Mouse (Mus musculus) hematopoietic stem cell, adult 5-6 weeks (primary cell): ENCODE measurements at regions not wholly inside any gene's neighbourhood (a gene's known extent, or its start where the extent isn't known, plus 50 kb on each side); places are given as distances from the start of the nearest gene placed in this dataset.

Experiments used
- ATAC-seq, 2 experiments: fragments of 125-278 bp in 1 of 2; replicated peaks in 1 of 2; 2 replicates each; pipeline ENCODE4 v1.8.0; 2016 to 2017; ENCODE audit warnings: inconsistent platforms in 2 of 2, mild to moderate bottlenecking in 2 of 2, moderate number of reproducible peaks in 2 of 2, low read depth in 1 of 2, moderate TSS enrichment in 1 of 2; ENCODE audit not compliant: low FRiP score in 2 of 2, poor library complexity in 2 of 2, severe bottlenecking in 2 of 2, insufficient read depth in 1 of 2, low TSS enrichment in 1 of 2

DNA sequence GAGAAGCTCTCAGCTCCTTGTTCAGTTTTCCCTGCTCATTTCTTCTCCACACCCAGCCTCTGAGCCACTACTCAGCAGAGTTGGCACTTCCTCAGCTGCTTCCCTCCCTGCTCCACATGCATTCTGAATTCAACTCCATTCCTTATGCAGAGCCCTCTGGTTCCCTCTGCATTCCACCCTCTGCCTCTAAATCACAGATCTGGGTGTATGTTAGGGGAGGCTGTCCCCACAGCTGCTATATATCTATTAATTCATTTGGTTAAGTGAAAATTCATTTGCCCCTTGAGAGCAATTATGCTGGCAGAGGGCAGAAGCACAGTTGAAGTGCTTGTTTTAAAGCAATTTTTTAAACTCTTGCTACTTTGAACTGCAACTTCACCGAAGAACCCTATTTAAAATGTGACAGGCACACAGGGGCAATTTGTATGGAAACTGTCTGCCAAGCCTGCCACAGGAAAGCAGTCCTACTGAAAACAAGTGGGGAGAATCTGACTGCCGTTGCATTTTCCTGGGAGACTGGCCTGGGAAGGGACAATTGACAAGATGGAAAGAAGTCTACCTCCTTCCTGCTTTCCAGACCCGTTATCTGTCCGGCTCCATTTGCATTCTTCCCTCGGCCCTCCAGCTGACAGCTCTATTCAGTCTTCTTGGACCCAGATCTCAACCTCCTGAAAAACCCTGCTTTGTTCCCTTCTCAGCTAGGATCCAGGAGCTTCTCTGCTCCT is 88.0 kb upstream of the Gpr141 start:
- ATAC-seq, result no peak

DNA sequence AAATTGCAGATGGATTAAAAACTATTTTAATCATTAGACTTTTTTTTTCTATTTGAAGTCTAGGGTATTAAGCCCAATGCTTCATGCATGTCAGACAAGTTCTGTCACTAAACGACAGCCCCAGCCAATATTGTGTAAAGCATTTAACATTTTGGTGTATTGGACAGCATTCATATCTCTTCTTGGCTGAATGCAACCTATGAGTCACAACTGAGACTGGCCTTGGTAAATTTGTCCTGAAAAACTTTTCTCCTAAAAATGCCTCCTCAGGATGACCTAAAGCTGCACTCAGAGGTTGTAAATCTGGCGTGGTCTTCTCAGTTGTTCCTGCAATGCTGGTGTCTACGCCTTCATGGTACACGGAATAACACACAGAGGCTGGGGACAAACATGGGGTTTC is 78.7 kb upstream of the Gpr141 start:
- ATAC-seq, result no peak

DNA sequence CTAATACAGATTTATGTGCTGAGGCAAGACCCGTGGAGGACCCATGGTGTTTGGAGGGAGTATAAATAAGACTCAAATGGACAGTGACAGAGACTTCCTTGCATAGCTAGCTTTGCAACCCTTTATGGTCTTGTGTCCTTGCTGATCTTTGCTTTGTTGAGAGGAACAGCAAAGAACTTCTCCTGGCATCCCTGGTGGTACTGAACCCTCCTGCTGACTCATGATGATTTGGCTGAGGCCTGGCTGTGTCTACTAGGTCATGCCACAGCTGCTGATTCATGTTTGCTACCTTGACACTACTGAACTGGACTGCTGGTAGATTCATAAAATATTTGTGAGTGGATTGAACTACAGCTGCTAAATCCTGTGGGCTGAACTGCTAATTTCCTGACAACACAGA is 73.1 kb upstream of the Gpr141 start:
- no peak; a peak in 1 of 4 replicates for ATAC-seq

DNA sequence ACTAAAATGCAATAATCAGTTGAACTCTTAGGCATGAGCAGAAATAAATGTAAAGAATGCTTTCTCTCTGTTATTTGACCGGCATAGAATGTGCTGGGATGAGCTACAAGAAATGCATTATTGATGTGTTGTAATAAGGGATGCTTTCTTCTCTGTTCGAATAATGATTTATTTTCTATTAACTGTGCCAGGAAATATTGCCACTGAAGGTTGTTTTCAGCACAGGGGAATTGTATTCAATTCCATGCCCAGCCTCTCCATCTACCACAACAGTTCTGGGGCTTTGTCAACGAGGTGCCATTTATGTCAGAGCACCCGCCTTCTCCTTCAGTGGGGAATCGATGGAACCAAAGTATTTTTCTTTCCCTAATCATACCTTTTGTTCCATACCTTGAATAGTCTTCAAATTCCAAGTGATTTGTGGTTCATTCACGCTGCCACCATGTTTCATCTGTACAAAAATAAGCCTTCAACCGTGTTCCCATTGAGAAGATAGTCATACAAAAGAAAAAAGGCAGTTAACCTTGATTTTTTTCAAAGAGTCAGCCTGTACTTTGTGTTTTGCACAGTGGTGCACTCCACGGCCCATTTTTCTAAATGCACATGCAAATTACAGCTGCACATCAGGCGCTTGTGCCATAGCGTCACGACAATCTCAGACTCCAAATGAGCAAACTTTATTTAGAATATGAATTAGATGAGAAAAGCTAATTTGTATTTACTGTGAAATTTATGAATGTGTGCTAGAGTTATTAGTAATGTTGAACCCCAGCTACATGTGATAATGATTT is 65.1 kb upstream of the Gpr141 start:
- no peak for ATAC-seq

DNA sequence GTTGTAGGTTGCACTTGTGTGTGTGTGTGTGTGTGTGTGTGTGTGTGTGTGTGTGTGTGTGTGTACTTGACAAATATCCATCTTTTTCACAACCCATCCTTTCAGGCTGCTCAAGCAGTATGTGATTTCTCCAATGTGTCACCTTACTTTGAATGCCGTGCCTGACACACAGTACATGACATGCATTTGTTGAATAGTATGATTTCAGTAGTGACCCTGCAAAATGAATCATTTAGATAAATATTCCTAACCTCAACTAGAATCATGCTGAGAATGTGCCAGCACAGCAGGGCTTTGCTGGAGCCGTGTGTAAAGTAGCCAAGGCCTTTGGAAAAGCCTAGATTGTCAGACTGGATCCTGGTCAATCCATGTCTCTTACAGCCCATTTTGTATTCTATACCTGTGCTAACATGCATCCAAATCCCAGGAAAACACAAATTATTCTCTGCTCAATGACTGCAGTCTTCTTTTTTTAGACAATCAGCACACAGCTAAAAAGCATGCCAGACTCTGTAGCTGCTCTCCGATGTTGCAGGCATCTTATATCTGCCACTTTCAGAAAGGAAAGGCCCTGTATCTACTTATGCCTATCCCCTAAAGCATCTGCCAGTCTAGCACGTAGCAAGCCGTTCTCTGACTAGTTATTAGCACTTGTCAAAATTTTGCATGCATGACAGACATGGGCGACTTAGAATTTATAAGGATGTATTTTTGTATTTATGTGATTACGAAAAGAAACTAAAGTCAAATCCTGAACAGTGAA is 60.0 kb upstream of the Gpr141 start:
- ATAC-seq, result no peak

DNA sequence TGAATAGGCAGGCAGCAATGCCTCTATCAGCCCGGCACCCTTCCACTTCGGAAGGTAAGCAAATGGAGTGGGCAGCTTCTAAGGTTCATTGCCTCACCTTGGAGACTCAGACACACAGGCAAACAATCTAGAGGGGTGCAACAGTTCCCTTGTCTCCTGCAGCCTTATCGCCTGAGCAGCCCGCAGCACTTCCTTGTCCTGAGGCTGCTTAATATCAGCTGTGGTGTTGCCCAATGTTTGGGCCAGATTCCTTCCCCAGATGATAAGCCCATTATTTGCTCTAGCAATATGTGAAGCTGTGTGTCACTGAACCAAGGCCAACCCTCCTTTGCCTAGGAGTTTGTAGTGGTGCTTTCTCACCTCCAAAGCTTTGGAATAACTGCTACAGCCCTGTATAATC is 58.8 kb upstream of the Gpr141 start:
- peak; percentile 67 to 83 for ATAC-seq

DNA sequence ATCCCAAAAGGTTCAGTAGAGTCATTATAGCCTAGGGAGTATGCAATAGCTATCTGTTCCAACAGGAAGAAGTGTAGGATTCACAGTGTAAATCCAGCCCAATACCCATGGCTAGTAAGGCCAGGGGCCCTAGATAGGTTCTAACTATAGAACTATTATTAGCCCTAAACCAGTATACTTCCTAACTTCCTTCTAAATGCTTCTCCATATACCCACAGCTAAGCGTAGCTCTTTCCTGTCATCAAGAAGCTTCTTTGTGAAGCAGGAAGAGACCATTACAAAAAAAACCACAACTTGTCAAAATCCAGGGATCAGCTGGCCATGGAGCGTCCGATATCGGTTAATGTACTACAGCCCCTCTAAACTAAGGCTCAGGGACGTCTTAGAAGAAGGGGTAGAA is 57.7 kb upstream of the Gpr141 start:
- peak; percentile 12 to 45; a peak in 1 of 4 replicates for ATAC-seq

DNA sequence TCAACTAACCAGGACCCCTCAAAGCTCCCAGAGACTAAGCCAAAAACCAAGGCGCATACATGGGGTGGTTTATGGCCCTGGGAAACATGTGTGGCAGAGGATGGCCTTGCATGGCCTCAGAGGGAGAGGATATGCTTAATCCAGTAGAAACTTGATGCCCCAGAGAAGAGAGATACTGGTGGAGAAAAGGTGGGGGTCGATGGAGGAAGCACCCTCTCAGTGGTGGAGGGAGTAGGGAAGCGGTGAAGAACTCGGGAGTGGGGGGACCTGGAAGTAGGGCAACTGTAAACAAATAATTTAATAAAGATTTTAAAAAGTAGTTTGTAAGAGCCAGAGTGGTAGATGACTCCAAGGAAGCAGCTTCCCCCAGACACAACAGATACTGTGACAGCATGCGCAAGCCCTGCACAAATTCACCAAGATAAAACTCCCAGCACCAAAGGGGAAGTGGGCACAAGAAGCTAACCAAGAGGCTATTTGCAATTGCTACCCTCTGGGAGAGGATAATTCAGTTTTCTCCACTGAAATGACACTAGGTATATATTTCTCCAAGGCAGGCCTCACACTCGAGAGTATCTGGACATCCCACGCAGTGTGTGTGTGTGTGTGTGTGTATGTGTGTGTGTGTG is 50.7 kb upstream of the Gpr141 start:
- ATAC-seq, result peak; percentile 64 to 69
